Mouse (Mus musculus) ES-E14 (cell line): Measurements from ENCODE around the gene Ihh. TPM values are rescaled to one million over a fixed set of nuclear protein-coding genes. Genes with fewer than 3 reads are reported as not detected.

ENCODE experiments used
- DNase-seq: peaks from one replicate; pipeline ENCODE4 v3.0.0-alpha.2; 2013; ENCODE audit warnings: low read depth, low spot score
- H3K27ac ChIP-seq: 2 replicates; pipeline ENCODE4 v1.5.1; 2012; ENCODE audit warnings: low read depth, mild to moderate bottlenecking, low read length, moderate library complexity, mixed read lengths; ENCODE audit not compliant: poor library complexity, insufficient read depth, severe bottlenecking
- H3K36me3 ChIP-seq: 2 replicates; pipeline ENCODE4 v1.6.1; 2012; ENCODE audit warnings: mild to moderate bottlenecking, low read length, moderate library complexity, mixed read lengths; ENCODE audit not compliant: control insufficient read depth, poor library complexity, insufficient read depth, severe bottlenecking
- H3K4me1 ChIP-seq, 2 experiments: fragments of 150-350 bp in 1 of 2; sonication (generic) in 1 of 2; 2 replicates each; pipeline ENCODE4 v1.6.1; 2012; ENCODE audit warnings: low read length in 2 of 2, mild to moderate bottlenecking in 1 of 2, mixed read lengths in 1 of 2; ENCODE audit not compliant: control insufficient read depth in 2 of 2, insufficient read depth in 2 of 2, poor library complexity in 1 of 2
- H3K4me3 ChIP-seq, 2 experiments: fragments of 150-350 bp in 1 of 2; sonication (generic) in 1 of 2; 2 replicates each; pipeline ENCODE4 v1.5.1; 2012; ENCODE audit warnings: low read length in 2 of 2, low read depth in 1 of 2, mild to moderate bottlenecking in 1 of 2, mixed read lengths in 1 of 2; ENCODE audit not compliant: insufficient read depth in 1 of 2, poor library complexity in 1 of 2, severe bottlenecking in 1 of 2
- H3K9ac ChIP-seq: 2 replicates; pipeline ENCODE4 v1.6.1; 2012; ENCODE audit warnings: low read depth, mild to moderate bottlenecking, low read length, mixed read lengths; ENCODE audit not compliant: poor library complexity, insufficient read depth, severe bottlenecking
- H3K9me3 ChIP-seq: fragments of 150-350 bp; sonication (generic); 2 replicates; pipeline ENCODE4 v1.6.1; 2012; ENCODE audit warnings: low read depth, mild to moderate bottlenecking, low read length; ENCODE audit not compliant: control insufficient read depth, insufficient read depth
- CHD2 ChIP-seq: IDR thresholded peaks from 2 replicates; pipeline ENCODE4 v1.6.1; 2014; ENCODE audit warnings: mild to moderate bottlenecking, low read depth, low read length, inconsistent platforms
- HCFC1 ChIP-seq: IDR thresholded peaks from 2 replicates; pipeline ENCODE4 v1.6.1; 2012; ENCODE audit warnings: low read length, inconsistent platforms, borderline replicate concordance; ENCODE audit not compliant: insufficient read depth
- MAFK ChIP-seq: IDR thresholded peaks from 2 replicates; pipeline ENCODE4 v1.6.1; 2014; ENCODE audit warnings: mild to moderate bottlenecking, low read depth, low read length, inconsistent platforms; ENCODE audit not compliant: insufficient read depth
- ZC3H11A ChIP-seq: IDR thresholded peaks from 2 replicates; pipeline ENCODE4 v1.6.1; 2012; ENCODE audit warnings: low read depth, mild to moderate bottlenecking, inconsistent platforms, low read length, borderline replicate concordance
- ZNF384 ChIP-seq: IDR thresholded peaks from 2 replicates; pipeline ENCODE4 v1.6.1; 2012; ENCODE audit warnings: low read depth, low read length, inconsistent platforms
- in situ Hi-C, 2 experiments: fragments of 600-800 bp; cut with MboI; formaldehyde crosslinking; loops; one replicate each; pipeline ENCODE4 v1.15.1; 2025; ENCODE audit warnings: low sequenced_read_pairs in 2 of 2, inconsistent platforms in 1 of 2; ENCODE audit not compliant: unreplicated experiment in 2 of 2
- total RNA-seq: library from RNA; depleted of rRNA; stranded (reverse); fragments of 300-350 nt; gene quantifications from 2 replicates; pipeline ENCODE4 v1.2.3, GENCODE M21; 2012

Ihh gene
- total RNA-seq, 1 experiment, result 0.67 TPM

- Histone ChIP-seq H3K9me3 (no peaks in the 10 kb centered on the region), H3K27ac (no peak overlapping the region), H3K9ac (no peak overlapping the region), H3K36me3 (no peaks in the 10 kb centered on the region), H3K4me3 (no peak overlapping the region), H3K4me1 (no peaks in the 10 kb centered on the region)
- no peak for DNase-seq
- TF ChIP-seq ZNF384, result no peak
- TF ChIP-seq ZC3H11A, result no peak
- TF ChIP-seq CHD2, result no peak
- no peak for TF ChIP-seq MAFK
- no peak for TF ChIP-seq HCFC1
- in situ Hi-C loops, result no loop called here
Measured at GRCm38 (mm10) chr1:74939762-74940161, 11.7 kb downstream of the Ihh start.

DNA sequence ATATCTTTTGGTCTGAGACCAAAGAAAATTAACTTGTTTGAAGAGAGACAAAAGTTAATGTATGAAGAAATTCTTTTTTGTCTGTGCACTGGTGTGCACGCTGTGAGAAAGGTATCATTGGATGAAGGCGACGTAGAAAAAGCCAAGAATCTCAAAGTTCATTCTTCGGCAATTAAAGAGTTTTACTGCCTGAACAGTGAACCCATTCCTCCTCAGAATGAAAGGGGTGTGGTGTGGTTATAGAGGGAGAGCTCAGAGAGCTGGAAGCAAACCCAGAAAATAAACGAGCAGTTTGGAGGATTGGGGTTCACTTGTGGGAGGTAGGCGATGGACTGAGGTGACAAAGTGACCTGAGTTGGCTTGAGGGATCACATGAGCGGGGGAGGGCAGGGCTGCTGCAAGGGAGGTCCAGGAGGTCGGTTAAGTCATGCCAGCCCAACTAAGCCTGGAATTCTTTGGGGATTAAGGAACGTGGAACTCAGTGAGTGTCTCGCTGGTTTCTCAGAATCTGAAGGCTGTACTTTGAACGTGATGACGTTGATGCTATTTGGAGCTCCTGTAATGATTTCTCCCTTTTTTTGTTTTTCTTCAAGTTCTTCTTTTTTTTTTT is 15.1 kb downstream of the Ihh start:
- no peaks in the 10 kb centered on the region for H3K4me1 ChIP-seq
- TF ChIP-seq ZNF384 (no peak), HCFC1 (no peak), MAFK (no peak), CHD2 (no peak), ZC3H11A (no peak)
- no peak overlapping the region for H3K4me3 ChIP-seq
- H3K36me3 ChIP-seq, result no peaks in the 10 kb centered on the region
- H3K9ac ChIP-seq, result no peak overlapping the region
- no peak for DNase-seq
- no peak overlapping the region for H3K27ac ChIP-seq
- in situ Hi-C loops, result no loop called here
- no peaks in the 10 kb centered on the region for H3K9me3 ChIP-seq

- Histone ChIP-seq H3K4me1 (no peaks in the 10 kb centered on the region), H3K4me3 (0 out of 4 replicates have a peak within 1 kb of the TSS, but pooled peaks of 1 of the 2 experiments have one; percentile 9), H3K36me3 (no peaks in the 10 kb centered on the region), H3K9me3 (no peaks in the 10 kb centered on the region), H3K27ac (no peak within 1 kb of the TSS), H3K9ac (no peak within 1 kb of the TSS)
- in situ Hi-C loops, result no loop called here
- TF ChIP-seq HCFC1 (peak; percentile 47; the same call in 1 of the 2 replicates), ZC3H11A (no peak), ZNF384 (no peak)
- no peak for DNase-seq
Measured at GRCm38 (mm10) chr1:74935402-74935801, 16.1 kb downstream of the Ihh start, which contains the start of gene Cfap65. Gene Cfap65, minus strand, starts transcription at chr1:74935599.

- peaks cover 3 to 4% of the 10 kb centered on the region in 2 experiments; a peak in 2 of 4 replicates for H3K4me1 ChIP-seq
- TF ChIP-seq HCFC1 (no peak), CHD2 (no peak), MAFK (no peak), ZC3H11A (no peak), ZNF384 (no peak)
- no peak overlapping the region for H3K4me3 ChIP-seq
- H3K27ac ChIP-seq, result no peak overlapping the region
- H3K36me3 ChIP-seq, result no peaks in the 10 kb centered on the region
- H3K9me3 ChIP-seq, result no peaks in the 10 kb centered on the region
- no peak overlapping the region for H3K9ac ChIP-seq
- DNase-seq, result no peak
- in situ Hi-C loops, result no loop called here
Measured at GRCm38 (mm10) chr1:74927621-74928296, 23.7 kb downstream of the Ihh start.
